34 mouse cellular contexts compared by ENCODE assay signal in the genomic region with DNA sequence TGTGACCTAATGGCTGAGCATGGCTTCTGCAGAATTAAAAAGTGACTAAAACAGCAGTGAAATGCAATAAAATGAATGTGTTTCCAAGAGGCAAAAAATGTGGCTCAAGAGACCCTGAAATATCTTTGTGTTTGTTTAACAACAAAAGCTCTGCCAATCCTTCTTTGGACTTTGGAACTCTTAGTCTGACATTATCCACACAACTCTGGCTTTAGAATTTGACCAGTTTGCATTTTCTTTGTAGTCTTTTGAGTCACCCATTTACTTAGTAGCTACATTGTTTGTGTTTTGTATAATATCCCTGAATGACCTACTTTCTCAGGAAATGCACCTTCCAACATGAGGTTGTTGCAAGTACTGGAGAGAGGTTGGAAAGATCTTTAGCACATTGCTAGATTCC. TPM values are rescaled to one million over a fixed set of nuclear protein-coding genes. Genes with fewer than 3 reads are reported as not detected.
A peak's percentile ranks its signal among the peaks of the same experiment; 100 is the strongest.
DNase-seq lines count a peak whose midpoint lies in the region; ATAC-seq and TF ChIP-seq lines count a peak whose summit lies in the region.
"Had no signal": no experiment of that assay in that cellular context is flagged by ENCODE, and none has a peak within 500 bp of the region (broad histone marks: within the 10 kb centered on the region; RNA-seq: fewer than 3 reads in every experiment).

No protein-coding gene starts in this region.

- no peak for TF ChIP-seq POLR2A in testis, adult 2 months (IDR thresholded peaks at IDR 0.05; ENCODE audit: control insufficient read depth, low read depth, low read length)

- H3K4me1 ChIP-seq in kidney, postnatal 0 days (replicated peaks; ENCODE audit: insufficient read depth, low read length): no peaks in the 10 kb centered on the region
- H3K4me1 ChIP-seq in testis, adult 2 months (ENCODE audit: control insufficient read depth, insufficient read depth, low read length): no peaks in the 10 kb centered on the region
- no peaks in the 10 kb centered on the region for H3K4me1 ChIP-seq in stomach, embryonic 16.5 days (ENCODE audit: control insufficient read depth, insufficient read depth, low read length)
- H3K4me1 ChIP-seq: embryonic facial prominence, embryonic 15.5 days; forebrain, embryonic 12.5 days; heart, embryonic 13.5 days; hindbrain, embryonic 15.5 days; midbrain, embryonic 13.5 days had no signal

- ATAC-seq in kidney, postnatal 0 days (replicated peaks; ENCODE audit: low FRiP score, low read depth): 0 out of 2 replicates have a peak, but pooled peaks have one; percentile 30
- peak; percentile 68; the same call in 1 of the 2 replicates for ATAC-seq in stomach, embryonic 16.5 days (ENCODE audit: insufficient read depth, low FRiP score)
- ATAC-seq: activated CD4-positive, CD25-positive, alpha-beta regulatory T cell, adult 4 months; forebrain, postnatal 0 days; inflammation-experienced regulatory T-cells, adult 6 months; lung, postnatal 0 days; midbrain, embryonic 13.5 days had no signal

- H3K4me3 ChIP-seq in kidney, postnatal 0 days (replicated peaks; ENCODE audit: low read depth, low read length): no peak overlapping the region
- H3K4me3 ChIP-seq in testis, adult 2 months (ENCODE audit: control insufficient read depth, low read depth, low read length): no peak overlapping the region
- H3K4me3 ChIP-seq in stomach, embryonic 16.5 days (replicated peaks; ENCODE audit: low read length): no peak overlapping the region
- H3K4me3 ChIP-seq: embryonic facial prominence, embryonic 15.5 days; forebrain, embryonic 12.5 days; heart, embryonic 13.5 days; hindbrain, embryonic 10.5 days; hindbrain, embryonic 15.5 days; layer of hippocampus, adult 2 months; limb, embryonic 13.5 days; midbrain, embryonic 13.5 days had no signal

- no peak for TF ChIP-seq CTCF in kidney, postnatal 0 days (IDR thresholded peaks at IDR 0.05; ENCODE audit: low read depth)
- no peak for TF ChIP-seq CTCF in testis, adult 2 months (IDR thresholded peaks at IDR 0.05; ENCODE audit: control insufficient read depth, insufficient read depth, insufficient replicate concordance, low read depth, low read length)

- H3K36me3 ChIP-seq in kidney, postnatal 0 days (ENCODE audit: insufficient read depth, low read length): no peaks in the 10 kb centered on the region
- H3K36me3 ChIP-seq in testis, adult 2 months (ENCODE audit: control insufficient read depth, insufficient read depth, low read length): no peaks in the 10 kb centered on the region
- H3K36me3 ChIP-seq in stomach, embryonic 16.5 days (ENCODE audit: control insufficient read depth, insufficient read depth, low read length): no peaks in the 10 kb centered on the region
- H3K36me3 ChIP-seq: embryonic facial prominence, embryonic 15.5 days; forebrain, embryonic 12.5 days; heart, embryonic 13.5 days; hindbrain, embryonic 10.5 days; hindbrain, embryonic 15.5 days; limb, embryonic 13.5 days; midbrain, embryonic 13.5 days had no signal

- no peak for DNase-seq in kidney, postnatal 0 days (ENCODE audit: low spot score)
- DNase-seq in kidney, postnatal 10 days: no peak
- no peak for DNase-seq in testis, postnatal 10 days (ENCODE audit: low spot score)
- DNase-seq in heart, postnatal 4 days: no peak
- DNase-seq: B cell, adult 2 months; cerebellum, adult 2 months; cerebellum, postnatal 14 days; forebrain, postnatal 0 days; gastrocnemius, postnatal 10 days; heart, postnatal 10 days; lung, adult 18-20 months; lung, postnatal 4 days; thymus, postnatal 4 days had no signal

- no peak overlapping the region for H3K4me2 ChIP-seq in kidney, postnatal 0 days (ENCODE audit: low read length)
- H3K4me2 ChIP-seq in stomach, embryonic 16.5 days (ENCODE audit: low read depth, low read length): no peak overlapping the region
- H3K4me2 ChIP-seq: embryonic facial prominence, embryonic 15.5 days; forebrain, embryonic 12.5 days; heart, embryonic 13.5 days; hindbrain, embryonic 15.5 days; limb, embryonic 13.5 days; midbrain, embryonic 13.5 days had no signal

- H3K27me3 ChIP-seq in kidney, postnatal 0 days (ENCODE audit: insufficient read depth, low read length): no peaks in the 10 kb centered on the region
- no peaks in the 10 kb centered on the region for H3K27me3 ChIP-seq in testis, adult 2 months (ENCODE audit: control insufficient read depth, insufficient read depth, low read length)
- H3K27me3 ChIP-seq in stomach, embryonic 16.5 days (ENCODE audit: control insufficient read depth, insufficient read depth, low read length): no peaks in the 10 kb centered on the region
- H3K27me3 ChIP-seq: embryonic facial prominence, embryonic 15.5 days; forebrain, embryonic 12.5 days; heart, embryonic 13.5 days; hindbrain, embryonic 15.5 days; limb, embryonic 13.5 days; midbrain, embryonic 13.5 days had no signal

- H3K9ac ChIP-seq in kidney, postnatal 0 days (ENCODE audit: low read depth, low read length): no peak overlapping the region
- H3K9ac ChIP-seq in stomach, embryonic 16.5 days (ENCODE audit: low read length): no peak overlapping the region
- H3K9ac ChIP-seq: embryonic facial prominence, embryonic 15.5 days; forebrain, embryonic 12.5 days; forebrain, postnatal 0 days; heart, embryonic 13.5 days; hindbrain, embryonic 15.5 days; limb, embryonic 13.5 days; midbrain, embryonic 13.5 days had no signal

- no peaks in the 10 kb centered on the region for H3K9me3 ChIP-seq in kidney, postnatal 0 days (replicated peaks; ENCODE audit: low read length)
- no peaks in the 10 kb centered on the region for H3K9me3 ChIP-seq in stomach, embryonic 16.5 days (replicated peaks; ENCODE audit: control insufficient read depth, low read length)
- H3K9me3 ChIP-seq: embryonic facial prominence, embryonic 15.5 days; forebrain, embryonic 12.5 days; heart, embryonic 13.5 days; hindbrain, embryonic 10.5 days; hindbrain, embryonic 15.5 days; limb, embryonic 13.5 days; midbrain, embryonic 13.5 days had no signal

- H3K27ac ChIP-seq in kidney, postnatal 0 days: peak overlapping the region; percentile 52; the same call in 1 of the 2 replicates
- H3K27ac ChIP-seq in testis, adult 2 months (ENCODE audit: control insufficient read depth, insufficient read depth, low read depth, low read length): peak overlapping the region; percentile 28; the same call in 1 of the 2 replicates
- no peak overlapping the region; the same call in 1 of the 2 replicates for H3K27ac ChIP-seq in stomach, embryonic 16.5 days (ENCODE audit: low read length)
- H3K27ac ChIP-seq: embryonic facial prominence, embryonic 15.5 days; forebrain, embryonic 12.5 days; heart, embryonic 13.5 days; hindbrain, embryonic 10.5 days; hindbrain, embryonic 15.5 days; layer of hippocampus, adult 2 months; limb, embryonic 13.5 days; midbrain, embryonic 13.5 days had no signal

RNA-seq across cellular contexts. Expression of a gene that starts 39.4 kb away (rescaled TPM):
- 134 and 139 TPM in 2 replicates for polyA plus RNA-seq in kidney, postnatal 0 days (2015; fragmentation: Nextera tagmentation; extraction: Ambion mirVana)
- polyA plus RNA-seq in testis, adult 2 months (2012; rRNA removed): 0.96 and 1.1 TPM in 2 replicates
- 5.0 and 6.5 TPM in 2 replicates for polyA plus RNA-seq in stomach, embryonic 16.5 days (2015; fragmentation: Nextera tagmentation; extraction: Ambion mirVana)
- not detected for total RNA-seq in heart, postnatal 4 days (2021)
- total RNA-seq: forebrain, postnatal 0 days; gastrocnemius, postnatal 10 days; heart, adult 8-10 months; heart, postnatal 10 days; layer of hippocampus, adult 2 months; layer of hippocampus, postnatal 25 days; left cerebral cortex, adult 8-10 months; left cerebral cortex, postnatal 36 days; megakaryocyte-erythroid progenitor cell, adult 5-6 weeks had no signal
- polyA plus RNA-seq: activated CD4-positive, CD25-positive, alpha-beta regulatory T cell, adult 4 months; brain, embryonic 14.5 days; cerebellum, adult 2 months; cortical plate, adult 2 months; embryonic facial prominence, embryonic 15.5 days; forebrain, postnatal 0 days; hindbrain, embryonic 10.5 days; inflammation-experienced regulatory T-cells, adult 6 months; lung, postnatal 0 days; midbrain, embryonic 13.5 days; neural tube, embryonic 14.5 days had no signal

Comparison
In these comparisons a context has a peak if more than half of its experiments do, and no peak if none do; other contexts are left out.
1. RNA of a gene that starts 39.4 kb away (polyA plus RNA-seq): 134 to 139 TPM in kidney, postnatal 0 days; 5.0 to 6.5 TPM in stomach, embryonic 16.5 days and 0.96 to 1.1 TPM in testis, adult 2 months; every median in the first group is over 10 times any median in the second.